ENCODE assay signal across 18 mouse cellular contexts in the genomic region with DNA sequence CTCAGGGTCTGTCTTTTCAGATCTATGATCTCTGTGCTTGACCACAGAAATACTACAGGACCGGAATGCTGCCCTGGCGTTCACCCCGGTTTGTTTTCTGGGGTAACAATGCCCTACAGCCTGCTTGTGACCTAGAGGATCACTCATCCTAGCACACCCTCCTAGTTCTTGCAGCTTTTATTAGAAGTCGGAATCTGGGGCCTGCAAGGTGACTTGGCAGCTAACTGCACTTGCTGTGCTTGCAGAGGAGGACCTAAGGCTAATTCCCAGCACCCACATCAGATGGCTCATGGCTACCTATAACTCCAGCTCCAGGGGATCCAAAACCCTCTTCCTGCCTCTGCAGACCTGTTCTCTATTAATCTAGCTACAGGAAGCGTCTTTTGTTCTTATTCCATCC. TPM values are rescaled to one million over a fixed set of nuclear protein-coding genes. Genes with fewer than 3 reads are reported as not detected.
A peak's percentile ranks its signal among the peaks of the same experiment; 100 is the strongest.
DNase-seq lines count a peak whose midpoint lies in the region; ATAC-seq and TF ChIP-seq lines count a peak whose summit lies in the region.
"Had no signal": no experiment of that assay in that cellular context is flagged by ENCODE, and none has a peak within 500 bp of the region (broad histone marks: within the 10 kb centered on the region; RNA-seq: fewer than 3 reads in every experiment).

No protein-coding gene starts in this region.

- no peak for TF ChIP-seq CTCF in cortical plate, adult 2 months (IDR thresholded peaks at IDR 0.05; ENCODE audit: extremely low read depth, insufficient read depth, low read length)

- H3K4me3 ChIP-seq in intestine, embryonic 14.5 days (ENCODE audit: low read depth, low read length), result no peak overlapping the region
- no peak overlapping the region for H3K4me3 ChIP-seq in intestine, embryonic 16.5 days (ENCODE audit: low read length)
- no peak overlapping the region for H3K4me3 ChIP-seq in cortical plate, adult 2 months (ENCODE audit: insufficient read depth, low read length)
- H3K4me3 ChIP-seq: embryonic facial prominence, embryonic 13.5 days; forebrain, embryonic 12.5 days; heart, embryonic 13.5 days; hindbrain, embryonic 12.5 days; intestine, embryonic 15.5 days had no signal

- 90% methylated on average over 5 of the region's 5 CpGs for WGBS in intestine, embryonic 14.5 days
- WGBS in intestine, embryonic 16.5 days, result 90% methylated on average over 5 of the region's 5 CpGs

- no peak overlapping the region for H3K27ac ChIP-seq in intestine, embryonic 14.5 days (ENCODE audit: low read depth)
- H3K27ac ChIP-seq in intestine, embryonic 16.5 days (ENCODE audit: low read length), result no peak overlapping the region
- peak overlapping the region; percentile 53; the same call in 1 of the 2 replicates for H3K27ac ChIP-seq in cortical plate, adult 2 months (ENCODE audit: insufficient read depth, low read length)
- H3K27ac ChIP-seq: embryonic facial prominence, embryonic 13.5 days; forebrain, embryonic 12.5 days; heart, embryonic 13.5 days; hindbrain, embryonic 12.5 days; hindbrain, postnatal 0 days; intestine, embryonic 15.5 days had no signal

- no peak for ATAC-seq in intestine, embryonic 14.5 days (replicated peaks; ENCODE audit: low FRiP score, low TSS enrichment, low read depth)
- no peak for ATAC-seq in intestine, embryonic 16.5 days
- ATAC-seq: forebrain, embryonic 16.5 days; hindbrain, postnatal 0 days; intestine, embryonic 15.5 days had no signal

- no peaks in the 10 kb centered on the region for H3K36me3 ChIP-seq in intestine, embryonic 14.5 days (ENCODE audit: control insufficient read depth, insufficient read depth, low read length)
- H3K36me3 ChIP-seq in intestine, embryonic 16.5 days (ENCODE audit: control insufficient read depth, insufficient read depth, low read length), result no peaks in the 10 kb centered on the region
- H3K36me3 ChIP-seq: embryonic facial prominence, embryonic 13.5 days; forebrain, embryonic 12.5 days; heart, embryonic 13.5 days; hindbrain, embryonic 12.5 days; intestine, embryonic 15.5 days had no signal

- H3K9me3 ChIP-seq in intestine, embryonic 14.5 days (ENCODE audit: control insufficient read depth, low read length), result no peaks in the 10 kb centered on the region
- H3K9me3 ChIP-seq in intestine, embryonic 16.5 days (ENCODE audit: control insufficient read depth, low read length), result no peaks in the 10 kb centered on the region
- H3K9me3 ChIP-seq: embryonic facial prominence, embryonic 13.5 days; forebrain, embryonic 12.5 days; heart, embryonic 13.5 days; hindbrain, embryonic 12.5 days; intestine, embryonic 15.5 days had no signal

- H3K4me1 ChIP-seq in intestine, embryonic 14.5 days (replicated peaks; ENCODE audit: control insufficient read depth, insufficient read depth, low read length), result no peaks in the 10 kb centered on the region
- no peaks in the 10 kb centered on the region for H3K4me1 ChIP-seq in intestine, embryonic 16.5 days (ENCODE audit: control insufficient read depth, insufficient read depth, low read length)
- peaks cover 8% of the 10 kb centered on the region for H3K4me1 ChIP-seq in cortical plate, adult 2 months (ENCODE audit: control insufficient read depth, insufficient read depth, low read length)
- H3K4me1 ChIP-seq: embryonic facial prominence, embryonic 13.5 days; heart, embryonic 13.5 days; hindbrain, embryonic 12.5 days; intestine, embryonic 15.5 days had no signal

- no peak overlapping the region for H3K4me2 ChIP-seq in intestine, embryonic 14.5 days (ENCODE audit: low read length)
- H3K4me2 ChIP-seq in intestine, embryonic 16.5 days (ENCODE audit: low read depth, low read length), result no peak overlapping the region
- H3K4me2 ChIP-seq: embryonic facial prominence, embryonic 13.5 days; forebrain, embryonic 12.5 days; heart, embryonic 13.5 days; hindbrain, embryonic 12.5 days; intestine, embryonic 15.5 days had no signal

- no peak for TF ChIP-seq POLR2A in cortical plate, adult 2 months (IDR thresholded peaks at IDR 0.05; ENCODE audit: extremely low read depth, insufficient read depth, low read length)

- DNase-seq in cerebellum, adult 9-10 months, result peak; percentile 15
- no peak for DNase-seq in cerebellum, postnatal 25 days
- peak; percentile 39 for DNase-seq in intestine, embryonic 14.5 days (ENCODE audit: low spot score)
- peak; percentile 50 for DNase-seq in brain, adult 2 months (ENCODE audit: low read depth, low spot score)
- DNase-seq: adrenal gland, adult 2 months; cerebellum, adult 11 months; heart, postnatal 36 days; kidney, adult 2 months had no signal

- no peak overlapping the region for H3K9ac ChIP-seq in intestine, embryonic 14.5 days (ENCODE audit: low read length)
- H3K9ac ChIP-seq in intestine, embryonic 16.5 days (ENCODE audit: low read depth, low read length), result no peak overlapping the region
- H3K9ac ChIP-seq: embryonic facial prominence, embryonic 13.5 days; forebrain, embryonic 12.5 days; heart, embryonic 13.5 days; hindbrain, embryonic 12.5 days; intestine, embryonic 15.5 days had no signal

- no peaks in the 10 kb centered on the region for H3K27me3 ChIP-seq in intestine, embryonic 14.5 days (replicated peaks; ENCODE audit: control insufficient read depth, insufficient read depth, low read length)
- H3K27me3 ChIP-seq in intestine, embryonic 16.5 days (replicated peaks; ENCODE audit: control insufficient read depth, insufficient read depth, low read length), result no peaks in the 10 kb centered on the region
- H3K27me3 ChIP-seq: embryonic facial prominence, embryonic 13.5 days; hindbrain, embryonic 12.5 days; intestine, embryonic 15.5 days had no signal

RNA-seq across cellular contexts. Expression of gene Phf24, which starts 13.7 kb away (rescaled TPM):
- polyA plus RNA-seq in intestine, embryonic 14.5 days (2014; fragmentation: Nextera tagmentation; extraction: Ambion mirVana), result 1.6 and 1.9 TPM in 2 replicates
- polyA plus RNA-seq in intestine, embryonic 16.5 days (2015; fragmentation: Nextera tagmentation; extraction: Ambion mirVana), result 0.73 and 0.83 TPM in 2 replicates
- 282 and 292 TPM in 2 replicates for polyA plus RNA-seq in cortical plate, adult 2 months (2012; rRNA removed)

RNA-seq across cellular contexts. Expression of gene Fam205c, which starts 28.7 kb away (rescaled TPM):
- polyA plus RNA-seq in intestine, embryonic 14.5 days (2014; fragmentation: Nextera tagmentation; extraction: Ambion mirVana), result 0.43 and 0.81 TPM in 2 replicates
- polyA plus RNA-seq in intestine, embryonic 16.5 days (2015; fragmentation: Nextera tagmentation; extraction: Ambion mirVana), result 0.18 and 0.37 TPM in 2 replicates
- polyA plus RNA-seq in cortical plate, adult 2 months (2012; rRNA removed), result 0.15 TPM in 1 of 2 replicates, not detected in the other
- polyA plus RNA-seq: adrenal gland, adult 2 months; kidney, adult 2 months had no signal

RNA-seq across cellular contexts. Expression of gene Gm12394, which starts 46.2 kb away (rescaled TPM):
- 0.14 TPM in 1 of 2 replicates, not detected in the other for polyA plus RNA-seq in intestine, embryonic 14.5 days (2014; fragmentation: Nextera tagmentation; extraction: Ambion mirVana)
- polyA plus RNA-seq in intestine, embryonic 16.5 days (2015; fragmentation: Nextera tagmentation; extraction: Ambion mirVana), result 0.06 and 0.13 TPM in 2 replicates
- 0.13 and 0.23 TPM in 2 replicates for polyA plus RNA-seq in cortical plate, adult 2 months (2012; rRNA removed)
- polyA plus RNA-seq: adrenal gland, adult 2 months; kidney, adult 2 months had no signal

RNA-seq across cellular contexts. Expression of gene Dnajb5, which starts 46.9 kb away (rescaled TPM):
- polyA plus RNA-seq in intestine, embryonic 14.5 days (2014; fragmentation: Nextera tagmentation; extraction: Ambion mirVana), result 7.3 and 7.4 TPM in 2 replicates
- polyA plus RNA-seq in intestine, embryonic 16.5 days (2015; fragmentation: Nextera tagmentation; extraction: Ambion mirVana), result 7.2 and 8.4 TPM in 2 replicates
- polyA plus RNA-seq in cortical plate, adult 2 months (2012; rRNA removed), result 96.0 and 107 TPM in 2 replicates

RNA-seq across cellular contexts. Expression of gene Fam205a1, which starts 49.0 kb away (rescaled TPM):
- not detected in 2 replicates for polyA plus RNA-seq in intestine, embryonic 14.5 days (2014; fragmentation: Nextera tagmentation; extraction: Ambion mirVana)
- not detected in 2 replicates for polyA plus RNA-seq in intestine, embryonic 16.5 days (2015; fragmentation: Nextera tagmentation; extraction: Ambion mirVana)
- 0.15 and 0.23 TPM in 2 replicates for polyA plus RNA-seq in cortical plate, adult 2 months (2012; rRNA removed)
- polyA plus RNA-seq: adrenal gland, adult 2 months; embryonic facial prominence, embryonic 13.5 days; forebrain, embryonic 12.5 days; heart, postnatal 0 days; hindbrain, postnatal 0 days; intestine, embryonic 15.5 days had no signal

Comparison
In these comparisons a context has a peak if more than half of its experiments do, and no peak if none do; other contexts are left out.
1. DNase-seq: peak in cerebellum, adult 9-10 months (single experiment), intestine, embryonic 14.5 days (single experiment) and brain, adult 2 months (single experiment); none in cerebellum, postnatal 25 days (0 of 2).
2. RNA of gene Phf24, which starts 13.7 kb away (polyA plus RNA-seq): 282 to 292 TPM in cortical plate, adult 2 months; 1.6 to 1.9 TPM in intestine, embryonic 14.5 days and 0.73 to 0.83 TPM in intestine, embryonic 16.5 days; every median in the first group is over 10 times any median in the second.